Mouse (Mus musculus) cortical plate, adult 2 months (tissue): ENCODE data around the gene Arrdc1.

Experiments
- CTCF ChIP-seq: fragments of 200-500 bp; IDR thresholded peaks from 2 replicates; pipeline ENCODE4 v1.5.1; 2011; ENCODE audit warnings: mild to moderate bottlenecking, control low read depth, low read length; ENCODE audit not compliant: insufficient read depth; ENCODE audit errors: extremely low read depth
- POLR2A ChIP-seq: fragments of 200-500 bp; IDR thresholded peaks from 2 replicates; pipeline ENCODE4 v1.6.1; 2011; ENCODE audit warnings: mild to moderate bottlenecking, low read length, control low read depth; ENCODE audit not compliant: insufficient read depth; ENCODE audit errors: extremely low read depth

DNA sequence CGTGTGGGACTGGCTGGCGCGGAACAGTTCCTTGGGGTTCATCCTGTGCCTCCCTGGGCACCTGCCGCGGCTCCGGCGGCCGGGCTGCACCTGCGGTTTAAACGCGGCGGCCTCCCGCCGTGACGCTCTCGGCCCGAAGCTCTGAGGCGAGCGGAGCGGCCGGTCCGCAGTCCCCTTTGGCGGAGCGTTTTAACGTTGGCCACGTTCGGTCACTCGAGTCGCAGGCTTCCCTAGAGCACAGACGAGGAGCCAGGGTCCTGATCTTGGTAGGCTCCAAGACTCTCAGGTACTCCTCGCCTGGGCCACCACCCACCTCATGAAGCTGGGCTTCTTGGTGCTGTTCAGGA, 15.1 kb upstream of the Arrdc1 start:
- no peak for TF ChIP-seq CTCF
- TF ChIP-seq POLR2A: no peak
